Mouse (Mus musculus) embryonic facial prominence, embryonic 14.5 days (tissue): ENCODE results near the gene Fam174a. TPM values are rescaled to one million over a fixed set of nuclear protein-coding genes. Genes with fewer than 3 reads are reported as not detected.
A peak's percentile ranks its signal among the peaks of the same experiment; 100 is the strongest.

ENCODE experiments used
- ATAC-seq: fragments of 200-750 bp; cut with Nextera tagmentation; 2 replicates; pipeline ENCODE4 v1.8.0; 2017; ENCODE audit warnings: low read depth, moderate number of reproducible peaks, moderate TSS enrichment
- DNase-seq: peaks from one replicate; pipeline ENCODE4 v3.0.0-alpha.2; 2015; ENCODE audit warnings: low spot score
- H3K27ac ChIP-seq: fragments of 300-500 bp; sonication (generic); replicated peaks from 2 replicates; pipeline ENCODE4 v1.5.1; 2014; ENCODE audit warnings: low read depth, mild to moderate bottlenecking, low read length, moderate library complexity
- H3K27me3 ChIP-seq: fragments of 300-500 bp; sonication (generic); replicated peaks from 2 replicates; pipeline ENCODE4 v1.6.1; 2014; ENCODE audit warnings: low read length; ENCODE audit not compliant: control insufficient read depth, insufficient read depth
- H3K36me3 ChIP-seq: fragments of 300-500 bp; sonication (generic); 2 replicates; pipeline ENCODE4 v1.6.1; 2014; ENCODE audit warnings: low read length, mixed read lengths; ENCODE audit not compliant: control insufficient read depth, insufficient read depth
- H3K4me1 ChIP-seq: fragments of 300-500 bp; sonication (generic); 2 replicates; pipeline ENCODE4 v1.6.1; 2014; ENCODE audit warnings: antibody characterized with exemption, low read length; ENCODE audit not compliant: control insufficient read depth, insufficient read depth
- H3K4me2 ChIP-seq: fragments of 300-500 bp; sonication (generic); 2 replicates; pipeline ENCODE4 v1.6.1; 2014; ENCODE audit warnings: low read depth, mild to moderate bottlenecking, low read length, moderate library complexity, mixed read lengths
- H3K4me3 ChIP-seq: fragments of 300-500 bp; sonication (generic); 2 replicates; pipeline ENCODE4 v1.5.1; 2014; ENCODE audit warnings: low read depth, mild to moderate bottlenecking, low read length
- H3K9ac ChIP-seq: fragments of 300-500 bp; sonication (generic); 2 replicates; pipeline ENCODE4 v1.6.1; 2014; ENCODE audit warnings: low read depth, mild to moderate bottlenecking, low read length, moderate library complexity, mixed read lengths
- H3K9me3 ChIP-seq: fragments of 300-500 bp; sonication (generic); 2 replicates; pipeline ENCODE4 v1.6.1; 2016; ENCODE audit warnings: low read length; ENCODE audit not compliant: control insufficient read depth
- WGBS: fragments of 180-500 bp; shearing (Covaris S2); extraction: QIAGEN DNeasy Blood & Tissue Kit; methylation state at CpG from one replicate; pipeline ENCODE4 v1.1.7; 2014; 5-methylcytosine and 5-hydroxymethylcytosine counted together
- polyA plus RNA-seq: library from polyadenylated mRNA; unstranded; fragments of >200 nt; fragmentation: Nextera tagmentation; extraction: Ambion mirVana; gene quantifications from 2 replicates; pipeline ENCODE4 v1.2.1, GENCODE M21; 2014

Fam174a gene
- 27.9 and 29.3 TPM in 2 replicates for polyA plus RNA-seq

GRCm38 (mm10) chr1:95313393-95314228 is at the start of gene Fam174a:
TSS of gene Fam174a (plus strand) at chr1:95313623.
- H3K4me3 ChIP-seq: peak within 1 kb of the TSS; percentile 93
- H3K27me3 ChIP-seq: no peaks in the 10 kb centered on the region
- DNase-seq: peak; percentile 97
- H3K4me2 ChIP-seq: peak within 1 kb of the TSS; percentile 95
- ATAC-seq: peak; percentile 100
- no peaks in the 10 kb centered on the region for H3K9me3 ChIP-seq
- WGBS: under 1% methylated on average over 24 of the region's 79 CpGs
- peak within 1 kb of the TSS; percentile 91 for H3K9ac ChIP-seq
- H3K36me3 ChIP-seq: no peaks in the 10 kb centered on the region
- H3K4me1 ChIP-seq: peaks cover 6% of the 10 kb centered on the region
- H3K27ac ChIP-seq: peak within 1 kb of the TSS; percentile 89

GRCm38 (mm10) chr1:95263843-95264242 is 49.6 kb upstream of the Fam174a start:
- no peak overlapping the region for H3K27ac ChIP-seq
- no peaks in the 10 kb centered on the region for H3K9me3 ChIP-seq
- no peak overlapping the region for H3K4me2 ChIP-seq
- H3K9ac ChIP-seq: no peak overlapping the region
- no peaks in the 10 kb centered on the region for H3K36me3 ChIP-seq
- DNase-seq (peak; percentile 26), ATAC-seq (peak; percentile 69; the same call in 1 of the 2 replicates)
- H3K27me3 ChIP-seq: no peaks in the 10 kb centered on the region
- WGBS: 58% methylated on average over 2 of the region's 2 CpGs
- H3K4me3 ChIP-seq: no peak overlapping the region
- H3K4me1 ChIP-seq: no peaks in the 10 kb centered on the region

- no peak overlapping the region for H3K4me3 ChIP-seq
- peak; percentile 87 for ATAC-seq
Observed at GRCm38 (mm10) chr1:95267950-95268724, 45.3 kb upstream of the Fam174a start.

GRCm38 (mm10) chr1:95273321-95273720 is 40.1 kb upstream of the Fam174a start:
- DNase-seq (no peak), ATAC-seq (no peak)
- no peak overlapping the region for H3K9ac ChIP-seq
- no peaks in the 10 kb centered on the region for H3K9me3 ChIP-seq
- no peak overlapping the region for H3K4me3 ChIP-seq
- WGBS: 36% methylated on average over 1 of the region's 1 CpGs
- no peak overlapping the region for H3K4me2 ChIP-seq
- no peaks in the 10 kb centered on the region for H3K27me3 ChIP-seq
- no peak overlapping the region for H3K27ac ChIP-seq
- H3K4me1 ChIP-seq: no peaks in the 10 kb centered on the region
- no peaks in the 10 kb centered on the region for H3K36me3 ChIP-seq

More at GRCm38 (mm10) chr1:95267950-95268724, 45.3 kb upstream of the Fam174a start:
- peak; percentile 81 for DNase-seq
- Histone ChIP-seq H3K4me1 (no peaks in the 10 kb centered on the region), H3K36me3 (no peaks in the 10 kb centered on the region), H3K9ac (no peak overlapping the region), H3K27me3 (no peaks in the 10 kb centered on the region), H3K4me2 (no peak overlapping the region), H3K9me3 (no peaks in the 10 kb centered on the region), H3K27ac (no peak overlapping the region; the same call in 1 of the 2 replicates)
- 53% methylated on average over 13 of the region's 13 CpGs for WGBS

GRCm38 (mm10) chr1:95308324-95308723 is 5.1 kb upstream of the Fam174a start:
- no peak overlapping the region for H3K4me2 ChIP-seq
- ATAC-seq (no peak), DNase-seq (no peak)
- H3K27ac ChIP-seq: no peak overlapping the region
- no peak overlapping the region for H3K4me3 ChIP-seq
- H3K27me3 ChIP-seq: no peaks in the 10 kb centered on the region
- no peak overlapping the region for H3K9ac ChIP-seq
- no peaks in the 10 kb centered on the region for H3K36me3 ChIP-seq
- H3K4me1 ChIP-seq: no peaks in the 10 kb centered on the region; the same call in 1 of the 2 replicates
- WGBS: 86% methylated on average over 5 of the region's 5 CpGs
- no peaks in the 10 kb centered on the region for H3K9me3 ChIP-seq

- ATAC-seq (no peak), DNase-seq (peak; percentile 8)
- H3K9me3 ChIP-seq: no peaks in the 10 kb centered on the region
- H3K9ac ChIP-seq: peak overlapping the region; percentile 91
- WGBS: 0% methylated on average over 5 of the region's 6 CpGs
- peaks cover 6% of the 10 kb centered on the region for H3K4me1 ChIP-seq
- H3K36me3 ChIP-seq: no peaks in the 10 kb centered on the region
- peak overlapping the region; percentile 89 for H3K27ac ChIP-seq
- no peaks in the 10 kb centered on the region for H3K27me3 ChIP-seq
- peak overlapping the region; percentile 93 for H3K4me3 ChIP-seq
- peak overlapping the region; percentile 95 for H3K4me2 ChIP-seq
Observed at GRCm38 (mm10) chr1:95314229-95314555, 769 bp downstream of the Fam174a start.

GRCm38 (mm10) chr1:95315981-95316380 is 2.6 kb downstream of the Fam174a start:
- H3K4me1 ChIP-seq: peaks cover 6% of the 10 kb centered on the region
- no peak overlapping the region for H3K9ac ChIP-seq
- ATAC-seq (no peak), DNase-seq (no peak)
- H3K4me2 ChIP-seq: no peak overlapping the region
- no peaks in the 10 kb centered on the region for H3K9me3 ChIP-seq
- no peak overlapping the region for H3K27ac ChIP-seq
- no peak overlapping the region for H3K4me3 ChIP-seq
- H3K36me3 ChIP-seq: no peaks in the 10 kb centered on the region
- H3K27me3 ChIP-seq: no peaks in the 10 kb centered on the region
- 86% methylated on average over 6 of the region's 6 CpGs for WGBS

GRCm38 (mm10) chr1:95322219-95322618 is 8.8 kb downstream of the Fam174a start:
- H3K9ac ChIP-seq: no peak overlapping the region
- ATAC-seq: no peak
- no peaks in the 10 kb centered on the region for H3K9me3 ChIP-seq
- no peak overlapping the region for H3K4me3 ChIP-seq
- H3K4me1 ChIP-seq: no peaks in the 10 kb centered on the region
- DNase-seq: no peak
- H3K36me3 ChIP-seq: peaks cover 17% of the 10 kb centered on the region
- H3K27me3 ChIP-seq: no peaks in the 10 kb centered on the region
- no peak overlapping the region for H3K27ac ChIP-seq
- WGBS: 90% methylated on average over 2 of the region's 2 CpGs
- no peak overlapping the region for H3K4me2 ChIP-seq
